Mouse (Mus musculus) heart, embryonic 11.5 days (tissue): ENCODE measurements around the gene Dthd1. TPM values are rescaled to one million over a fixed set of nuclear protein-coding genes. Genes with fewer than 3 reads are reported as not detected.

Experiments
- ATAC-seq: fragments of 200-750 bp; cut with Nextera tagmentation; replicated peaks from 2 replicates; pipeline ENCODE4 v1.8.0; 2017; ENCODE audit warnings: moderate library complexity; ENCODE audit not compliant: insufficient number of reproducible peaks, low FRiP score, low TSS enrichment
- H3K27ac ChIP-seq: fragments of 300-500 bp; sonication (generic); 2 replicates; pipeline ENCODE4 v1.5.1; 2014; ENCODE audit warnings: mild to moderate bottlenecking, low read depth, low read length
- H3K27me3 ChIP-seq: fragments of 300-500 bp; sonication (generic); 2 replicates; pipeline ENCODE4 v1.6.1; 2014; ENCODE audit warnings: mild to moderate bottlenecking, low read length, mixed read lengths; ENCODE audit not compliant: control insufficient read depth, insufficient read depth
- H3K36me3 ChIP-seq: fragments of 300-500 bp; sonication (generic); 2 replicates; pipeline ENCODE4 v1.6.1; 2014; ENCODE audit warnings: mild to moderate bottlenecking, low read length, moderate library complexity, mixed read lengths; ENCODE audit not compliant: control insufficient read depth, insufficient read depth
- H3K4me1 ChIP-seq: fragments of 300-500 bp; sonication (generic); 2 replicates; pipeline ENCODE4 v1.6.1; 2014; ENCODE audit warnings: low read length; ENCODE audit not compliant: control insufficient read depth, insufficient read depth
- H3K4me2 ChIP-seq: fragments of 300-500 bp; sonication (generic); 2 replicates; pipeline ENCODE4 v1.6.1; 2014; ENCODE audit warnings: mild to moderate bottlenecking, moderate library complexity
- H3K4me3 ChIP-seq: fragments of 300-500 bp; sonication (generic); 2 replicates; pipeline ENCODE4 v1.5.1; 2014; ENCODE audit warnings: low read depth, low read length
- H3K9ac ChIP-seq: fragments of 300-500 bp; sonication (generic); 2 replicates; pipeline ENCODE4 v1.6.1; 2014; ENCODE audit warnings: mild to moderate bottlenecking, low read depth, low read length, moderate library complexity
- H3K9me3 ChIP-seq: fragments of 300-500 bp; sonication (generic); replicated peaks from 2 replicates; pipeline ENCODE4 v1.6.1; 2016; ENCODE audit warnings: low read length; ENCODE audit not compliant: control insufficient read depth
- WGBS: fragments of 180-500 bp; shearing (Covaris S2); extraction: QIAGEN DNeasy Blood & Tissue Kit; methylation state at CpG from one replicate; pipeline ENCODE4 v1.1.7; 2014; ENCODE audit not compliant: insufficient replicate concordance; 5-methylcytosine and 5-hydroxymethylcytosine counted together
- polyA plus RNA-seq: library from polyadenylated mRNA; unstranded; fragments of >200 nt; fragmentation: Nextera tagmentation; extraction: Ambion mirVana; gene quantifications from 2 replicates; pipeline ENCODE4 v1.2.1, GENCODE M21; 2014

Gene Dthd1
- polyA plus RNA-seq, 1 experiment from 2014 or later, result 0.42 TPM

- H3K27ac ChIP-seq, result no peak overlapping the region
- H3K4me1 ChIP-seq, result no peaks in the 10 kb centered on the region
- no peak for ATAC-seq
- H3K4me2 ChIP-seq, result no peak overlapping the region
- no peak overlapping the region for H3K9ac ChIP-seq
- H3K4me3 ChIP-seq, result no peak overlapping the region
- no peaks in the 10 kb centered on the region for H3K27me3 ChIP-seq
- WGBS, result 83% methylated on average over 5 of the region's 5 CpGs
- H3K9me3 ChIP-seq, result no peaks in the 10 kb centered on the region
- H3K36me3 ChIP-seq, result no peaks in the 10 kb centered on the region
These were observed 22.6 kb upstream of the Dthd1 start for GRCm38 (mm10) chr5:62790921-62791564.

GRCm38 (mm10) chr5:62792776-62793175, 20.8 kb upstream of the Dthd1 start:
- no peak overlapping the region for H3K9ac ChIP-seq
- 69% methylated on average over 1 of the region's 1 CpGs for WGBS

GRCm38 (mm10) chr5:62814072-62814414, 420 bp downstream of the Dthd1 start:
- no peak for ATAC-seq
- no peak overlapping the region for H3K27ac ChIP-seq
- no peak overlapping the region for H3K9ac ChIP-seq
- no peaks in the 10 kb centered on the region for H3K27me3 ChIP-seq
- H3K9me3 ChIP-seq, result no peaks in the 10 kb centered on the region
- H3K4me1 ChIP-seq, result no peaks in the 10 kb centered on the region
- H3K4me2 ChIP-seq, result no peak overlapping the region
- 59% methylated on average over 1 of the region's 1 CpGs for whole genome bisulfite sequencing
- no peak overlapping the region for H3K4me3 ChIP-seq
- no peaks in the 10 kb centered on the region for H3K36me3 ChIP-seq

More at GRCm38 (mm10) chr5:62792776-62793175, 20.8 kb upstream of the Dthd1 start:
- H3K27me3 ChIP-seq, result no peaks in the 10 kb centered on the region
- H3K4me3 ChIP-seq, result no peak overlapping the region
- no peak overlapping the region for H3K27ac ChIP-seq
- H3K4me2 ChIP-seq, result no peak overlapping the region
- no peaks in the 10 kb centered on the region for H3K9me3 ChIP-seq
- H3K4me1 ChIP-seq, result no peaks in the 10 kb centered on the region
- no peak for ATAC-seq
- no peaks in the 10 kb centered on the region for H3K36me3 ChIP-seq

- Histone ChIP-seq H3K4me2 (no peak overlapping the region), H3K27ac (no peak overlapping the region), H3K4me3 (no peak overlapping the region), H3K27me3 (no peaks in the 10 kb centered on the region), H3K4me1 (no peaks in the 10 kb centered on the region), H3K9me3 (no peaks in the 10 kb centered on the region), H3K36me3 (no peaks in the 10 kb centered on the region), H3K9ac (no peak overlapping the region)
- no peak for ATAC-seq
- WGBS, result 64% methylated on average over 1 of the region's 1 CpGs
These were observed 2.1 kb downstream of the Dthd1 start for GRCm38 (mm10) chr5:62815741-62816140.

GRCm38 (mm10) chr5:62819567-62819966, 5.9 kb downstream of the Dthd1 start:
- Histone ChIP-seq H3K4me1 (no peaks in the 10 kb centered on the region), H3K4me3 (no peak overlapping the region), H3K9ac (no peak overlapping the region), H3K27me3 (no peaks in the 10 kb centered on the region), H3K27ac (no peak overlapping the region), H3K36me3 (no peaks in the 10 kb centered on the region), H3K9me3 (no peaks in the 10 kb centered on the region), H3K4me2 (no peak overlapping the region)
- ATAC-seq, result no peak
- 73% methylated on average over 2 of the region's 2 CpGs for WGBS

GRCm38 (mm10) chr5:62820363-62821271, 7.0 kb downstream of the Dthd1 start:
- Histone ChIP-seq H3K4me2 (no peak overlapping the region), H3K36me3 (no peaks in the 10 kb centered on the region), H3K4me1 (no peaks in the 10 kb centered on the region), H3K4me3 (no peak overlapping the region), H3K27me3 (no peaks in the 10 kb centered on the region), H3K9me3 (no peaks in the 10 kb centered on the region), H3K27ac (no peak overlapping the region), H3K9ac (no peak overlapping the region)
- 72% methylated on average over 8 of the region's 8 CpGs for WGBS
- ATAC-seq, result no peak

GRCm38 (mm10) chr5:62842955-62843730, 29.5 kb downstream of the Dthd1 start:
- no peak for ATAC-seq
- Histone ChIP-seq H3K9me3 (no peaks in the 10 kb centered on the region), H3K36me3 (no peaks in the 10 kb centered on the region), H3K4me2 (no peak overlapping the region), H3K9ac (no peak overlapping the region), H3K27ac (no peak overlapping the region), H3K27me3 (no peaks in the 10 kb centered on the region), H3K4me1 (no peaks in the 10 kb centered on the region), H3K4me3 (no peak overlapping the region)
- 90% methylated on average over 3 of the region's 3 CpGs for WGBS

- Histone ChIP-seq H3K27ac (no peak overlapping the region), H3K4me3 (no peak overlapping the region), H3K4me1 (no peaks in the 10 kb centered on the region), H3K9me3 (no peaks in the 10 kb centered on the region), H3K36me3 (no peaks in the 10 kb centered on the region), H3K4me2 (no peak overlapping the region), H3K27me3 (no peaks in the 10 kb centered on the region), H3K9ac (no peak overlapping the region)
- no peak for ATAC-seq
- 77% methylated on average over 6 of the region's 6 CpGs for WGBS
These were observed 33.0 kb downstream of the Dthd1 start for GRCm38 (mm10) chr5:62846571-62847131.
